Mouse (Mus musculus): Measurements from ENCODE around the gene Rbp1.

Rbp1 gene

GRCm38 (mm10) chr9:98424725-98425210 lies 2.0 kb downstream of the Rbp1 start:
- DNase-seq (ENCODE audit: low spot score) = peak; percentile 80

GRCm38 (mm10) chr9:98425351-98425880 lies 2.7 kb downstream of the Rbp1 start:
- peak; percentile 19 for DNase-seq (ENCODE audit: low spot score)

GRCm38 (mm10) chr9:98427906-98428517 lies 5.3 kb downstream of the Rbp1 start:
- no peak for DNase-seq (ENCODE audit: low spot score)

GRCm38 (mm10) chr9:98428783-98429182 lies 6.0 kb downstream of the Rbp1 start:
- no peak for DNase-seq (ENCODE audit: low spot score)

- DNase-seq (ENCODE audit: low spot score) = no peak
These were observed 7.0 kb downstream of the Rbp1 start for GRCm38 (mm10) chr9:98429806-98430205.

- no peak for DNase-seq (ENCODE audit: low spot score)
These were observed 7.8 kb downstream of the Rbp1 start for GRCm38 (mm10) chr9:98430528-98430927.

- peak; percentile 77 for DNase-seq (ENCODE audit: low spot score)
These were observed 10.3 kb downstream of the Rbp1 start for GRCm38 (mm10) chr9:98433021-98433420.

GRCm38 (mm10) chr9:98433956-98434588 lies 11.3 kb downstream of the Rbp1 start:
- no peak for DNase-seq (ENCODE audit: low spot score)

- DNase-seq (ENCODE audit: low spot score) = no peak
These were observed 15.1 kb downstream of the Rbp1 start for GRCm38 (mm10) chr9:98437819-98438218.

- DNase-seq (ENCODE audit: low spot score) = no peak
These were observed 16.3 kb downstream of the Rbp1 start for GRCm38 (mm10) chr9:98439091-98439490.

GRCm38 (mm10) chr9:98442638-98443037 lies 19.9 kb downstream of the Rbp1 start:
- no peak for DNase-seq (ENCODE audit: low spot score)

GRCm38 (mm10) chr9:98445359-98446149 lies 22.8 kb downstream of the Rbp1 start:
- no peak for DNase-seq (ENCODE audit: low spot score)

- no peak for DNase-seq (ENCODE audit: low spot score)
These were observed 28.2 kb downstream of the Rbp1 start for GRCm38 (mm10) chr9:98450976-98451375.

- DNase-seq (ENCODE audit: low spot score) = no peak
These were observed 43.9 kb downstream of the Rbp1 start for GRCm38 (mm10) chr9:98466709-98467108.

GRCm38 (mm10) chr9:98480172-98480749 lies 57.5 kb downstream of the Rbp1 start:
- DNase-seq (ENCODE audit: low spot score) = no peak

GRCm38 (mm10) chr9:98482256-98482655 lies 59.5 kb downstream of the Rbp1 start:
- no peak for DNase-seq (ENCODE audit: low spot score)

- peak; percentile 73 for DNase-seq (ENCODE audit: low spot score)
These were observed 62.3 kb downstream of the Rbp1 start for GRCm38 (mm10) chr9:98485020-98485419.

- no peak for DNase-seq (ENCODE audit: low spot score)
These were observed 63.1 kb downstream of the Rbp1 start, which contains the start of gene Rbp2 for GRCm38 (mm10) chr9:98485815-98486214. TSS of gene Rbp2 (plus strand) at chr9:98486115.

- no peak for DNase-seq (ENCODE audit: low spot score)
These were observed 64.5 kb downstream of the Rbp1 start for GRCm38 (mm10) chr9:98487273-98487672.

GRCm38 (mm10) chr9:98489532-98489931 lies 66.8 kb downstream of the Rbp1 start:
- peak; percentile 55 for DNase-seq (ENCODE audit: low spot score)

GRCm38 (mm10) chr9:98490128-98490527 lies 67.4 kb downstream of the Rbp1 start:
- DNase-seq (ENCODE audit: low spot score) = peak; percentile 74

GRCm38 (mm10) chr9:98491071-98491470 lies 68.3 kb downstream of the Rbp1 start:
- DNase-seq (ENCODE audit: low spot score) = no peak
